Mouse (Mus musculus) intestine, embryonic 15.5 days (tissue): Measurements from ENCODE around the gene Usp54. TPM values are rescaled to one million over a fixed set of nuclear protein-coding genes. Genes with fewer than 3 reads are reported as not detected.

Experiments
- ATAC-seq: fragments of 200-750 bp; cut with Nextera tagmentation; 2 replicates; pipeline ENCODE4 v1.8.0; 2017; ENCODE audit warnings: moderate TSS enrichment, moderate library complexity
- H3K27ac ChIP-seq: fragments of 300-500 bp; sonication (generic); 2 replicates; pipeline ENCODE4 v1.5.1; 2015; ENCODE audit warnings: mild to moderate bottlenecking, inconsistent platforms
- H3K27me3 ChIP-seq: fragments of 300-500 bp; sonication (generic); replicated peaks from 2 replicates; pipeline ENCODE4 v1.6.1; 2015; ENCODE audit warnings: inconsistent platforms
- H3K36me3 ChIP-seq: fragments of 300-500 bp; sonication (generic); 2 replicates; pipeline ENCODE4 v1.6.1; 2015; ENCODE audit warnings: inconsistent platforms
- H3K4me1 ChIP-seq: fragments of 300-500 bp; sonication (generic); replicated peaks from 2 replicates; pipeline ENCODE4 v1.6.1; 2015; ENCODE audit warnings: inconsistent platforms
- H3K4me2 ChIP-seq: fragments of 300-500 bp; sonication (generic); replicated peaks from 2 replicates; pipeline ENCODE4 v1.6.1; 2015; ENCODE audit warnings: mild to moderate bottlenecking, inconsistent platforms
- H3K4me3 ChIP-seq: fragments of 300-500 bp; sonication (generic); replicated peaks from 2 replicates; pipeline ENCODE4 v1.5.1; 2015; ENCODE audit warnings: inconsistent platforms
- H3K9ac ChIP-seq: fragments of 300-500 bp; sonication (generic); 2 replicates; pipeline ENCODE4 v1.6.1; 2015; ENCODE audit warnings: inconsistent platforms
- H3K9me3 ChIP-seq: fragments of 300-500 bp; sonication (generic); 2 replicates; pipeline ENCODE4 v1.6.1; 2016; ENCODE audit warnings: inconsistent platforms
- WGBS: fragments of 180-500 bp; shearing (Covaris S2); methylation state at CpG from one replicate; pipeline ENCODE4 v1.1.7; 2015; 5-methylcytosine and 5-hydroxymethylcytosine counted together
- polyA plus RNA-seq: library from polyadenylated mRNA; unstranded; fragments of >200 nt; fragmentation: Nextera tagmentation; extraction: Ambion mirVana; gene quantifications from 2 replicates; pipeline ENCODE4 v1.2.1, GENCODE M21; 2015

Gene Usp54
- polyA plus RNA-seq, 1 experiment from 2014 or later = 4.4 TPM

DNA sequence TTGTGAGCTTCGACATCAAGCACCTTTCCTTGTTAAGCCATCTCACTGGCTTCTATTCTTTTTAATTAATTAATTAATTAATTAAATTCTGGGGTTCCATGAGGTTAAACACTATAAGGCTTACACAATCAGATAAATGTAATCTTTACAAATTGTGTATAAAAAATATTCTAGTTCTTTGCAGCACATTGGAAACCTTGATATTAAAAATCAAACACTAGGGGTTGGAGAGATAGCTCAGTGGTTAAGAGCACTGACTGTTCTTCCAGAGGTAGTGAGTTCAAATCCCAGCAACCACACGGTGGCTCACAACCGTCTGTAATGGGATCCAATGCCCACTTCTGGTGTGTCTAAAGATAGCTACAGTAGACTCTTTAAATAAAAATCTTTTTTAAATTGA lies 18.0 kb downstream of the Usp54 start:
- WGBS = 92% methylated on average over 3 of the region's 3 CpGs
- Histone ChIP-seq H3K4me3 (no peak overlapping the region), H3K9me3 (no peaks in the 10 kb centered on the region), H3K9ac (no peak overlapping the region), H3K4me2 (no peak overlapping the region), H3K36me3 (no peaks in the 10 kb centered on the region), H3K27me3 (no peaks in the 10 kb centered on the region), H3K4me1 (no peaks in the 10 kb centered on the region), H3K27ac (no peak overlapping the region)
- ATAC-seq = no peak

DNA sequence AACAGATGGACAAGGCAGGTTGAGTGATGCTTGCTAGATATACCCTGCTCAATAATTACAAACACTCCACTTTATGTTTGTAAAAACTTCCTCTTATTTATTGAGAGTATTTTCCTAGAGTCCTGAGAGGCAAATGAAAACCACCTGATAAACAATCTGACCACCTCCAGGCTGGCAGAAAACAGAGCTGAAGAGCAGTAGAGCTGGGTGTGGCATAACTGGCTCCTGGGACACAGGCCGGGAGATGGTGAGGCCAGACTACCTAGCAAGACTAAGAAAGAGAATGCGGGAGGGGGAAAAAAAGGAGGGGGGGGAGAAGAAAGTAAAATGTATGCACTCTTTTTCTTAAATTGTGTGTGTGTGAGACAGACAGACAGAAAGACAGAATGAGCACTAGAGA lies 18.5 kb downstream of the Usp54 start:
- ATAC-seq = no peak
- Histone ChIP-seq H3K36me3 (no peaks in the 10 kb centered on the region), H3K9me3 (no peaks in the 10 kb centered on the region), H3K9ac (no peak overlapping the region), H3K4me3 (no peak overlapping the region), H3K27me3 (no peaks in the 10 kb centered on the region), H3K27ac (no peak overlapping the region), H3K4me2 (no peak overlapping the region), H3K4me1 (no peaks in the 10 kb centered on the region)
- WGBS = 80% methylated on average over 2 of the region's 2 CpGs

DNA sequence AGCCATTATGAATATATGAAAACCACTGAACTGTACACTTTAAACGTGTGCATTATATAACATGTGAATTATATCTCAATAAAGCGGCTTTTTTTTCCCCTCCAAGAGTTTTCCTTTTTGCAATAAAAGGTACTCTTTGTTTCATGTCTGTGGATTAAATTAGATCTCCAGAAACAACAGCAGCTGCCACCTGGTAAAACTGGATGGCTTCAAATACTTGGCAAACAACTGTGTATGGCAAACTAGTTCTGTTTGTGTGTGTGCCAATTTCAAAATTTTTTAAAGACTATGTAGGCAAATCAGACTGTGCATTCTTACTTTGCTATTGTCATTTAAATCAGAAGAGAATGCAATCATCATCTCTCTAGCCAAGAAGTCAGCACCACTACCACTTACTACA lies 19.0 kb downstream of the Usp54 start:
- Histone ChIP-seq H3K4me3 (no peak overlapping the region), H3K9me3 (no peaks in the 10 kb centered on the region), H3K4me2 (no peak overlapping the region), H3K4me1 (no peaks in the 10 kb centered on the region), H3K9ac (no peak overlapping the region), H3K27me3 (no peaks in the 10 kb centered on the region), H3K36me3 (no peaks in the 10 kb centered on the region), H3K27ac (no peak overlapping the region)
- no peak for ATAC-seq
- 82% methylated on average over 2 of the region's 2 CpGs for WGBS

DNA sequence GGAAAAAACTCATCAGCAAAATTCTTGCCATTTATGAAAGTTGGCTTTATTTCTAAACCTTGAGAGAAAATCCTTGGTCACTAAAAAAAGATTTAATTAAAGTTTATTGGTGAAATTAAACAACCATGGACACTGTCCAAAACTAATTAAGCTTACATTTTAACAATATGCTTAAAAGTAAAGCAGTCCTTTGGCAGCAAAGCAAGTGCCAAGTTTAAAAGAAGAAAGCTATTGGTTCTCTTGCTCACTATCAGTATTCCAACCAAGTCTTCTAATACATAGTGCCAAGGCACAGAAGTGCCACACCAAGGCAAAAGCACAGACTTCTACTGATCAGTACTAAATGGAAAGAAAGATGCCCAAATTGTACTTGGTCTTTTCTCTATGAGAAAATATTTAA lies 21.7 kb downstream of the Usp54 start:
- Histone ChIP-seq H3K27ac (no peak overlapping the region), H3K4me2 (no peak overlapping the region), H3K4me1 (no peaks in the 10 kb centered on the region), H3K36me3 (no peaks in the 10 kb centered on the region), H3K9me3 (no peaks in the 10 kb centered on the region), H3K4me3 (no peak overlapping the region), H3K9ac (no peak overlapping the region), H3K27me3 (no peaks in the 10 kb centered on the region)
- no peak for ATAC-seq

- H3K4me3 ChIP-seq = no peak overlapping the region
- ATAC-seq = no peak
- H3K9ac ChIP-seq = no peak overlapping the region
- H3K27ac ChIP-seq = no peak overlapping the region
- no peaks in the 10 kb centered on the region for H3K9me3 ChIP-seq
- H3K4me1 ChIP-seq = no peaks in the 10 kb centered on the region
- H3K4me2 ChIP-seq = no peak overlapping the region
- no peaks in the 10 kb centered on the region for H3K27me3 ChIP-seq
- no peaks in the 10 kb centered on the region for H3K36me3 ChIP-seq
- 80% methylated on average over 5 of the region's 5 CpGs for WGBS
Observed at GRCm38 (mm10) chr14:20618211-20618610, 22.7 kb downstream of the Usp54 start.

DNA sequence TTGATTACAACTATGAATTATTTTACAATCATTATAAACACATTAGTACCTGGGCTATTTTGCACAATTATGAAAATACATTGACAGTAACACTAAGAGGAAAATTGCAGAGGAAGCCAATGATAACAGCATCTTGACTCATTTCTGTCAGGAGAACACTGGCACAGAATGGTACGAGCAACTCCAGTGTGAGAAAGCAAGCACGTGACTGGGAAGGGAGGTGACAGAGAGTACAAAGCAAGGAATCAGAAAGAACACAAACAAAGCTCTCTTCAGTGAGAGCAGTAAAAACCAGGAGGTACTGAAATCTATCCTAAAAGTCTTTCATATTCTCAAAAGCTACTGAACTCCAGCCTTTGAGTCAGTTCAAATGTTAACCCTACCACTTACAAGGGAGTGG lies 24.4 kb downstream of the Usp54 start:
- H3K4me2 ChIP-seq = no peak overlapping the region
- no peaks in the 10 kb centered on the region for H3K4me1 ChIP-seq
- no peak overlapping the region for H3K9ac ChIP-seq
- H3K27me3 ChIP-seq = no peaks in the 10 kb centered on the region
- 36% methylated on average over 2 of the region's 2 CpGs for WGBS
- no peaks in the 10 kb centered on the region for H3K36me3 ChIP-seq
- H3K27ac ChIP-seq = no peak overlapping the region
- no peaks in the 10 kb centered on the region for H3K9me3 ChIP-seq
- no peak for ATAC-seq
- no peak overlapping the region for H3K4me3 ChIP-seq

- Histone ChIP-seq H3K4me1 (no peaks in the 10 kb centered on the region), H3K4me2 (no peak overlapping the region), H3K36me3 (no peaks in the 10 kb centered on the region), H3K9me3 (no peaks in the 10 kb centered on the region), H3K9ac (no peak overlapping the region), H3K27me3 (no peaks in the 10 kb centered on the region), H3K4me3 (no peak overlapping the region), H3K27ac (no peak overlapping the region)
- 97% methylated on average over 2 of the region's 2 CpGs for WGBS
- no peak for ATAC-seq
Observed at GRCm38 (mm10) chr14:20615075-20615474, 25.8 kb downstream of the Usp54 start.

DNA sequence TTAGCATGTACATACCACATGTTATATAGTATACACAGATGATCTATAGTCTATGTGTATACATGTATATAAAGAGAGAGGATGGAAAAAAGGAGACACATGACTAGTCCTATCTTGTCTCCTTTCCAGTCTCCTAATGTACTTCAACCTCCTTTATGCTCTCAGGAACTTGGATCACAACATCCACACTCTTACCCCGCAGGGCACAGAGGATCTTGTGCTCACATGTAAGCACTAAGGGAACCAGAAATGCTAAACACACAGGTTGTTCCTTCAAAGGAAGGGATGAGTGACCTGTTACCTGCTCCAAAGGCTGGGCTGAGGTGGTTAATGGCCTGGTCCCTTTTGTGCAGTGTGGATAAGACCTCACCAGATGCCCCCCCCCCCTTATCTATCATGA lies 28.0 kb downstream of the Usp54 start:
- Histone ChIP-seq H3K27me3 (no peaks in the 10 kb centered on the region), H3K4me1 (no peaks in the 10 kb centered on the region), H3K9ac (no peak overlapping the region), H3K36me3 (no peaks in the 10 kb centered on the region), H3K9me3 (no peaks in the 10 kb centered on the region), H3K4me2 (no peak overlapping the region), H3K27ac (no peak overlapping the region), H3K4me3 (no peak overlapping the region)
- no peak for ATAC-seq
- WGBS = 100% methylated on average over 1 of the region's 1 CpGs

DNA sequence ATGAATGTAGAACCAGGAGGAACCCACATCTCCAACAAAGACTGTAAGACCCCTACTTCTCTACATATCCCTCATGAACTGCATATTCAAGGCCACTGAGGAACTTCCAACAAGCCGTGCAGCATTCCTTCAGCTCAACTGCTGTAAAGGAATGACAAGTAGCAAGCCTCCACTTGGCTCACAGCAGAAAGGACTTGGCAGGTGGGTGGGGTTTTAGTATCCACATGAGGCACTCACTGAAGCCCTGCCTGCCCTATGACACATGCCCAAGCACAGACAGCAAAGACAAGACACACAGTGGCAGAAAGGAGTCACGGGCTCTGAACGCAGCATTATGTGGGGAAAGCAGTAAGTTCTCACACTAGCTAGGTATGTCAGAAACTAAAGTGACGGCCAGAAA lies 30.7 kb downstream of the Usp54 start:
- Histone ChIP-seq H3K4me1 (no peaks in the 10 kb centered on the region), H3K27me3 (no peaks in the 10 kb centered on the region), H3K4me3 (no peak overlapping the region), H3K36me3 (no peaks in the 10 kb centered on the region), H3K27ac (no peak overlapping the region), H3K9ac (no peak overlapping the region), H3K4me2 (no peak overlapping the region), H3K9me3 (no peaks in the 10 kb centered on the region)
- no peak for ATAC-seq
- 73% methylated on average over 4 of the region's 4 CpGs for WGBS

DNA sequence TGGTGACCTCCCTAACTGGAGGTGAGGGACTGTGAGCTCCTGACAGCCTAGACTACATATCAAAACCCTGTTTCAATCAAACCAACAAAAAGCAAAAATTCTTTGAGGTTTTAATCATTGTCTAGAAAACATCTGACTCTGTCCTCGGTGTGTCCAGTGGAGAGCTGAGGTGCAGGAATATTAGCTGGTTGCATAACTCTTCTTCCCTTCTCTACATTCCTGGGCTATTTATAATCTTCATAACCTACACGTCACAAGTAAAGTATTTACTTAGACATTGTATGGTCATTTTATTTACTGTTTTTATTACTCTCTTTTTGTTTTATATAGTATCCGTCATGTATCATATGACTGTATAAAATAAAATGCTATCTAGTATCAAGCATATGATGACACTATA lies 31.3 kb downstream of the Usp54 start:
- Histone ChIP-seq H3K27me3 (no peaks in the 10 kb centered on the region), H3K4me2 (no peak overlapping the region), H3K4me1 (no peaks in the 10 kb centered on the region), H3K9me3 (no peaks in the 10 kb centered on the region), H3K27ac (no peak overlapping the region), H3K36me3 (no peaks in the 10 kb centered on the region), H3K9ac (no peak overlapping the region), H3K4me3 (no peak overlapping the region)
- ATAC-seq = no peak
- 74% methylated on average over 3 of the region's 3 CpGs for WGBS

DNA sequence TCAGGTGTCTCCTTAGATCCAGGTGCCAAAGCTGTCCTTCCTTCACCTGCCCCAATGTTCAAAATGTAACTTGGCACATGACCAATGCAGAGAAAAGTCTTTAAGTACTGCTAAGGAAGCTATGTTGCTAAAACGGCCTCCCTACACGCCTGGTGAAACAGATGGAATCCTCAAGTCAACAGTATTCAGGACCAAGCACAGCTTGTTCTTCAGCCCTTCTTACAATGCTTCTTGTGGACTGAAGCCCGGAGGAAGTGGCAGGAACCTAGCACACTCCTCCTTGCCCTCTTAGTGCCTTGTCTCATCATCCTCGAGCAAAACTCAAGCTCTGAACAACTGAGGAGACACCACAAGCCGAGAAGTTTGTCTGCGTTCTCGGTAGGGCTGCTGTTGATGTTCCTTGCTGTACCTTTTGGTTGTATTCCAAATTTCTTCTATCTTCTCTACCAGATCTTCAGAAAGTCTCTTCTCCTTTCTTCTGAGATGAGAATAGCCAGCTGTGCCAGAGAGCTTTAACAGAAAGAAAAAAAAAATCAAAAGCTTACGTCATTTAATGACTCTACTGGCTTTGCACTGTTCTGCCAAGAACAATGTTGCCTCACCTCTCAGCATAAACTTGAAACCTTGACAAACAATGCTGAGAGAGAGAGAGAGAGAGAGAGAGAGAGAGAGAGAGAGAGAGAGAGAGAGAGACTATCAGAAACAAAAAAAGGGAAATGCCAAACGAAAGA lies 33.3 kb downstream of the Usp54 start:
- Histone ChIP-seq H3K27ac (no peak overlapping the region), H3K36me3 (no peaks in the 10 kb centered on the region), H3K4me3 (no peak overlapping the region), H3K9me3 (no peaks in the 10 kb centered on the region), H3K9ac (no peak overlapping the region), H3K27me3 (no peaks in the 10 kb centered on the region), H3K4me2 (no peak overlapping the region), H3K4me1 (no peaks in the 10 kb centered on the region)
- WGBS = 74% methylated on average over 9 of the region's 9 CpGs
- ATAC-seq = no peak

DNA sequence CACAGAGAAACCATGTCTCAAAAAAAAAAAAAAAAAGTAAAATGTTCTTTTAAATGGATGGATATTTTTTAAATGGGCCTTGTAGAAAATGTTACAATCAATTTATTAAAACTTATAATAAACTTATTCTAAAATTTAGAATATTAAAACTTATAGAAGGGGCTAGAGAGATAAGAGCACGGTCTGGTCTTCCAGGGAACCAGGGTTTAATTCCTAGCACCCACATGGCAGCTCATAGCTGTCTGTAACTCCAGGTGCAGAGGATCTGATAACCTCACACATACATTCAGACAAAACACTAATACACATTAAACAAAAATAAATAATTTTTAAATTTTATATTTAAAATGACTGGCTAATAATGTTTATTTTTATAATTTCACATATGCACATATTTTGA lies 39.6 kb downstream of the Usp54 start:
- Histone ChIP-seq H3K9ac (no peak overlapping the region), H3K4me2 (no peak overlapping the region)
- 90% methylated on average over 1 of the region's 1 CpGs for WGBS

DNA sequence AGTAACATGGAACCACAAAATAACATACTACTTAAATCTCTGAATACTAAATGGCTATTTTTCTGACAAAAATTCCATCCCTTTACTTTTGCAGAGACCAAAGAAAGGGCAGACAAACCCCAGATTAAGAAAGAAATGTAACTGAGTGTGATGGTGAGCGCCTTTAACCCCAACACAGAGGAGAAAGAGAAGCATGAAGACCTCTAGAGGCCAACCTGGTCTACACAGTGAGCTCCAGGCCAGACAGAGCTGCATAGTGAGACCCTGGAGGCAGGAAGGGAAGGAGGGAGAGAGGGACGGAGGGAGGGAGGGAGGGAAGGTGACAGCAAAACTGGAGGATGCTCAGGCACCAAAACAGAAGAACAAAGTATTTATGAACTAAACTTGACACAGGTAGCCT lies 40.7 kb downstream of the Usp54 start:
- no peak for ATAC-seq
- Histone ChIP-seq H3K9ac (no peak overlapping the region), H3K4me3 (no peak overlapping the region), H3K27ac (no peak overlapping the region), H3K27me3 (no peaks in the 10 kb centered on the region), H3K9me3 (no peaks in the 10 kb centered on the region), H3K36me3 (no peaks in the 10 kb centered on the region), H3K4me1 (no peaks in the 10 kb centered on the region), H3K4me2 (no peak overlapping the region)
- 60% methylated on average over 2 of the region's 2 CpGs for WGBS

More for the DNA sequence above, 39.6 kb downstream of the Usp54 start:
- Histone ChIP-seq H3K9me3 (no peaks in the 10 kb centered on the region), H3K27ac (no peak overlapping the region), H3K36me3 (no peaks in the 10 kb centered on the region), H3K4me3 (no peak overlapping the region), H3K4me1 (no peaks in the 10 kb centered on the region), H3K27me3 (no peaks in the 10 kb centered on the region)
- ATAC-seq = no peak
